Mouse (Mus musculus) spleen, postnatal 14 days (tissue): ENCODE measurements around the gene Rps6kc1.

Experiments
- DNase-seq, 2 experiments: peaks; one replicate each; pipeline ENCODE4 v3.0.0; 2021 to 2022; ENCODE audit warnings: low spot score in 2 of 2

Rps6kc1 gene

DNA sequence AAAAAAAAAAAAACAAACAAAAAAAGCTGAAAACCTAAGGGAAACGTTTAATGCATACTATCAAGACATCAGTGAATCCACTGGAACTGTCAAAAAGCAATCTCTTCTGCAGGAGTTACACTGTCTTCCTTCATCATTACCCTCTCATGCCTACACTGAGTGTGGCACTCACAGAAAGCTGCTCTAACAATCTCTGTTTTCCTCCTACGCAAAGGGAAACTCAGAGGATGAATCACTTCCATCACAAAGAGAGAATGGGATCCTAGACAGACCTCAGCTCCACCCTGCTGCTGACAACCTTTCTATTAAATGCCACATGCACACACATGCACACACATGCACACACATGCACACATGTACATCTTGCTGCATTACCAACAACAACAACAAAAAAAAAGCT, 75.5 kb downstream of the Rps6kc1 start:
- DNase-seq, result no peak

DNA sequence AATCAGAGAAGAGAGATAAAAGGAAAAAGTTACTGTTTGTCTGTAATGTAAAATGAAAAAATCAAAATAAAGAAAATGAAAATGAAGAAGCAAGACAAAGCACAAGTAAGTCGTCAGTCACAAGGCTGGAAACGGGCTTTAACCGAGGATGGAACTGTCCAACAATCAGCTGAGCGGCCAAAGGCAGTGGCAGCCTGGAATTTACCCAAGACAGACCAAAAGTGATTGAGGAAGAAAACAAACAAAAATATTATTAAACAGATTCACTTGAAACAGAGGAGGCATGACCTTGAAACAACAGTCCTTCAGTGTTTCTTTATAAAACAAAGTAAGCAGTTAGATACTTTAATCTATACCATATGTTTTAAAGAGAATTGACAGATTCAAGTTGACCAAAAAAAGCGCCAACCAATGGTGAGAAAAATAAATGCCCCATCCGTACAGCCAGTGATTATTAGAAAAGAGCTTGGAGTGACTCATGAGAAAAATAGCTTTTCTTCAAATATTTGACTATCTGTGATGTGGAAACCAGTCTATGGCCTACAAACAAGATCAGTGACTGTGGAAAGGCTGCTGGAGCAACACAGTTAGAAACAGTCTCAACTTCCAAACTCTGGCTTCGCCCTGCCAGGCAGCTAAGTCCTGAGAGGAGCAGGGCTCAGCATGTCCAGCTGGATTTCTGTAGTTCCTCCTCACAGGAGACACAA, 77.2 kb downstream of the Rps6kc1 start:
- DNase-seq, result no peak

DNA sequence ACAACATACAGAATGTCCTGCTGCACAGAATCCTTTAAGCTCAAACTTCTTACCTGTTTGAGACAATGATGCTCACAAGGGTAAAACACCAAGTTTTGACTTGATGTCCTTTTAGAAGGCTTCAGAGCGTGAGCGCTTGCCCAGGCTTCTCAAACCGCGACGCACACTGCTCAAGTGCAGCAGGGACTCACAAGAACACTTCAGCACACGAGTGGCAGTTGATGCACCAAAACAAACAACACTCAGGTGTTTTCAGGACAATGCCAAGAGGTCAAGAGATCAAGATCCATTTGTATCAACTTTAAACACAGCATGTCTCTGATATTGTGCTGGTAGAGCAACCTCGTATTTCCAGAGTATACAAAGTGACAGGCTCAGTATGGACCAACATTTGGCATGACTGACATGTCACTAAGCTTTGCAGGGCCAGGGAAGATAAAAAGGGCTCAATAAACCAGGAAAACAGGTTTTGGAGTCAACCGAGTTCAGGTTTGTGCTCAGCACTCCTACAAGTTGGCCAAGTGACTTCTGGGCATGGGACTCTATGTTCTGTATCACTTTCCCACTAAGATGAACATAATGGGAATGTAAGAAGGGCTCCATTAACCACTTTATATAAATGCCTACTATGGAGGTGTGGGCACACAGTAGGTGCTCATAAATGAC, 78.5 kb downstream of the Rps6kc1 start:
- DNase-seq, result no peak

DNA sequence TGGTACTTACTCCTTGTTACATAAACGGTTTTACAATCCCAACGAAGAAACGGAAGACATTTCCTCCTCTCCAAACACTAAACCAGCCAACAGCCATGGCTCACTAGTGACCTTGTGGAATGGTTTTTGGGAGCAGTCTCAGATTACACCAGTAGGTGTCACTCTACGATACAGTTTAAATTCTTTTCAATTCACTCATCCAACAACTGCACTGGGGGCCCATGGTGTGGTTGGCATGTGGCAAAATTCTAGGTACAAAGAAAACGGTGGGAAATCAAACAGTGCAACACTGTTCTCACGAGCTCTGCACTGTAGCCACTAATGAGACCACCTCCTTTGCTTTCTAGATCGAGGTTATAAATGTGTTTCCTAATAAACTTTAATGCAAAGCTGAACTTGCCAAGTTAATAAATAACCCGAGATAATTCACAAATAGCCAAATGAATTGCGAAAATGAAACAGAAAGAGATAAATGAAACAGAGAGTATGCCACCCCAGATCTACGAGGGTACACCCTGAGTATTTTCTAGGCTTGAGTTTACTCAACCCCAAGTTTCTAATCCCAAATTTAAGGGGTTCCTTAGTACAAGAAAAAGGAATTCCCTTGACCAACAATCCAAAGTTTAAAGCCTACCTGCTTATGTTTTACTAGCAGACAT, 79.6 kb downstream of the Rps6kc1 start:
- DNase-seq, result peak in 1 of 2 experiments; percentile 11

DNA sequence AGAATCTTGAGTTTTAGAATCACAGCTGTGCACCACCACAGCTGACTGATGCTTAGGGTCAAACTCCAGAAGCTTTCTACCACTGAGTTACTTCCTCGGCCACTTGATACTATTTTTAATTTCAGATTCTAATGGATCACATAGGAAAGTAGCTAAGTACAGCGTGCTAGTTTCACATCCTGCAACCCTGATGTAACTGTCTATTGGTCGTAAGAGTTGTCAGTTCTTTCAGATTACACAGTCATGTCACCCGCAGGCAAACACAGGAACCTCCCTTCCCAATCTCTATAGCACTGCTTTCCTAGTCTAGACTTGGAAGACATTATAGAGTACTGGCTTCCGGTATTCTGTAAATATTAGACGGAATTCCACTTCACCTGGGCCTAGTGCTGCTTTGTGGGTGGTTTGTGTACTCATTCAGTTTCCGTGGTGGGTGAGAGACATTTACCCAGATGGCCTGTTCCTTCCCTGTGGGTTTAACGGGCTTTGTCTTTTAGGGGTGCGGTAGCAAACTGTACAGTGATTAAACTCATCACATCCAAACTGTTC, 85.0 kb downstream of the Rps6kc1 start:
- no peak for DNase-seq

DNA sequence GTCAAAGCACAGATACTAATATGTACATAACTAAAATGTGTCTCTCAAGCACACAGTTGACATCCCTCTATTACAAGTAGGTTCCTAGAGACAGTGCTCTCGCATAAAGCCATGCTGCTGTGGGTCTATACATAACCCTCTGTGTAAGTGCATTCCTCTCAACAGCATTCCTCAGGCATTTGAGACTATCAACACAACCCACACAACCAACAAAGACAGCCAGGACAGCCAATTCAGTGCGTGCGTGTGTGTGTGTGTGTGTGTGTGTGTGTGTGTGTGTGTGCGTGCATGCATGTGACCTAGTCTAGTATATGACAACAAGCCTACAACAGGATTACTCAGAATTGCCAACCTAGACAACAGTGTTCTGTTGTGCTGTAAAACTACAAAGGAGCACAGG, 87.8 kb downstream of the Rps6kc1 start:
- no peak for DNase-seq

DNA sequence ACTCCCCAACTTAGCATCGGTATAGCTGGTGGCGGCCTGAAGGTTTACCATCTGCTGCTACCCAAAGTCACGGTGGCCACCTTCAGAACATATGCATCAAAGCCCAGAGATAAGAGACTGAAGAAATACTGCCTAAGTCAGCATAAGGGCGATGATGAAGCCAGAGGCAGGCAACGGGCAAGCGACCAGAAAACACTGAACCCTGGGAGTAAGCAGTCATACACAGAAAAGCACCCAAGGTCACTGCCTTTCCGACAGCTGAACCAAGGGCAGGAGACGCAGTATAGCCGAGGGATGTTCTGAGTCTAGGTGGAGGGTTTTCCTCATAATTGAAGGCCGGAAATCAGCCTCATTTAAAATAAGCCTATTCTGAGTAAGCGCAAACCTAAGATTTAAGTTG, 95.4 kb downstream of the Rps6kc1 start:
- DNase-seq, result no peak

DNA sequence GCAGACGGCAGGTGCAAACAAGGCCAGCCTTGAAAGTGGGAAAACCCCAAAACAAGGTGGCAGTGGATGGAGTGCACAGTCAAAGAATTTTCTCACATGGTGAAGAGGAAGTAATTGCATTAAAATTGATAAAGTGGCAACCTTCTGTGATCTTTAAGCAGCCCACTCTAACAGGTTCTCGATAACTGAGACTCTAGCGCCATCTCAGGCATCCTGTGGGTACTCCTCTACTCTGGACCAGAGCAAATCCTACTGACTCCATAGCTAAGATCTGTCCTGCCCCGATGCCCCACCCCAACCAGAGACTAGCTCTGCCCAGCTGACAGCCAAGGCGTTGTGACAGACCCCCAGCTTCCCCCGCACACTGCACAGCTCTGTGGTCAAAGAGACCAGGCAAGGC, 101.2 kb downstream of the Rps6kc1 start:
- DNase-seq, result no peak

DNA sequence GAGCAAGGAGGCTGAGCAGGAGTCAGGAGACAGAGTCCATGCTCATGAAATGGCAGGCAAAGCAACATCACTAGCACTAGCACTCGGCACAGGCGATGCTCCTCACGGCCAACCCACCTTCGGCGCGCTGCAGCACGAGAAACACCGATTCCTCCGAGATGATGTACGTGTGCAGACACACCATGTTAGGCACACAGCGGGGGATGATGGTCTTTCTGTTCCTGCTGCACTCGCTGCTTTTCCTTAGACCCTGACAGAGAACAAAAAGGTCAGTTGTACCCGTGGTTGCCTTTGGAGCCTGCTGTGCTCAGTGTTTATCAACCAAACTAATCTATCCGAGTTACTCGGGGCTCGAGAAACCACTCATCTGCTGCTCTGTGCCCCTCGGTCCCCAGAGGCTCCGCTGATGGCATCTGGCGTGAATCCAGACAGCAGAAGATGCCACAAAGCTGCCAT, 102.8 kb downstream of the Rps6kc1 start:
- DNase-seq, result no peak

DNA sequence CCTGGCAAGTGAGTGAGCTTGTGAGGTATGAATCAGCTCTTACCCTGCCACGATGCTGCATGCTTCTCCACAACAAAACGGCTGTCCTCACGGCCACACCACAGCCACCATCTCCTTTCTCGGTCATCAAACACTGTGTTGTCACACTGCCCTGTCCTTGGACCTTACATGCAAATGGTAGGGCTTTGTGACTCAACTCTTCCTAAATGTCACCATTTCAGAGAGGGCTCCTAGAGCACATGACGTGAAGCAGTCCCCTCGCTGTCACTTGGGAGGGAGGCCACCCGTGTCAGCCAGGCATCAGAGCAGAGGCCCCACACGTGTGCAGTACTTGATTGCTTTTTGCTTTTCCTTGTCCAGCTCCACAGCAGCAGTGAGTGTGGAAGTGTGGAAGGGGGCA, 104.8 kb downstream of the Rps6kc1 start:
- no peak for DNase-seq

DNA sequence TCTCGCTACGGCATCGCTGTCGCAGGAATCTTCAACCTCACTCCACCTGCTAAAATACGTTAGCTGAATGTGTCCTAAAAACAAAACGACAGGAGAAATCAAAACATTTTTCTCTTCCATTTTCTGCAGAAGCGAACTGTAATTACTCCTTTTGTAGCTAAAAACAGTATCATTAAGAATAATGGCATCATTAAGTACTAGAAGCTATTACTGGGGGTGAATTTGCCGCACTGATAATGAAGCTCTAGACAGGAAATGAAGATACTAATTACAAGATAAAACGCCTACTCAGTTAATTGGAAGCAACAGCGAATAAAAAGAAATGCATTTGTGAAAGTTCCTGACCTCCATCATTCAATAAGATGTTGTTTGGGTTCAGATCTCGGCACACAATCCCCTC, 112.9 kb downstream of the Rps6kc1 start:
- no peak for DNase-seq

DNA sequence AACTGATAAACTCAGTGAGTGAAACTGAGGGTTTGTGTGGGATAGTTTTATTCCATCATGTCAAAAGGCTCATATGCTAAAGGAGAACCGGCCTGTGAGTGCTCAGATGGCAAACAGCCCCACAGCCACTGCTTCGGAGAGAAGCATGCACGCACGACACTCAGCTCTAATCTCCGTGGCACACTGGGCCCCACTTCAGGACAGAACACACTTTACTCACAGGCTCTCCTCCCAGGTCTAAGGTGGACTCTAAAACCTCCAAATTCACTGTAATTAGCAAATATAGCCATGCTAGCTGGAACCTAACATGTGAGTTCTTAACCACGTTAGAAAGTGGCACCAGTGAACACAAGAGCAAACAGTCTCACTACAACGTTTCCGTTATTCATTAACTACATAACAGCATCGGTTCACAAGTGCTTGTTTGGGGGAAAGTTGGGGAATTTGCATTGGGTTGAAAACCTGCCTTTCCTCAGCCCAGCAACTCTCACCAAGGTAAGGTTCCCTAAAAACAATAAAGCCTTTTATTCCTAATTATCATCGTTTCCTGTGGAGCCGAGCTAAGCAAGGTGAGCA, 114.0 kb downstream of the Rps6kc1 start:
- no peak for DNase-seq

DNA sequence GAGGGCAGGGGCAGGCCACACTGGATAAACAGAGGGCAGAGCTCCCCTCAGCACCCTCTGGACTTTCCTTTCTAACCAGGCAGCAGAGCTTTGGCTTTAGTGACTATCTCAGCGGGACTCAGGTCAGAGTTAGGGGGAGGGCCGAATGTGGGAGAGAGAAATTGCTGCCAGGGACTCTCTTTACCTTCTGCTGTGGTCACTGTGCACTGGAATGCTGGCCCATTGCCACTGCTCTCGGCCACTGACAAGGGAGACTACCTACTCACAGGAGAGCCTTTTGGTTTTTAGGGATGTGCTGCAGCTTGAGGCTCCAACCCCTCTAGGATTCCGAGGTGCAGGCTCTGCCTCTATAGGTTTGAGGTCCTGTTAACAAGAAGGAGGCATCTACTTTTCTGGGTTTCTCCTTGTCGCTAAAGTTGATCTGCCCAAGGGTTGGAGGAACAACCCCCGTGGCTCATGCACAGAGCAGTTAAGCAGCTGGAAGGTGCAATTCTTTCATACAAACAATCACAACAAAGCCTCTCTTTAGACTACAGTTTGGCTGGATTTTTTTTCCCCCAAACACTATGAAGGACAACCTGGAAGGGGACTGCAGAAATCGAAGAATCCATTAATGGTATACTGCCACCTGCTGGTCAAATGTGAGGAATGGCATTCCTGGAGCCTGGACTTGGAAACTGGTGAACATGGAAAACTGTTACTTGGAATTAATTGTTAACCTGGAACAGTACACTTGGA, 114.7 kb downstream of the Rps6kc1 start:
- no peak for DNase-seq

DNA sequence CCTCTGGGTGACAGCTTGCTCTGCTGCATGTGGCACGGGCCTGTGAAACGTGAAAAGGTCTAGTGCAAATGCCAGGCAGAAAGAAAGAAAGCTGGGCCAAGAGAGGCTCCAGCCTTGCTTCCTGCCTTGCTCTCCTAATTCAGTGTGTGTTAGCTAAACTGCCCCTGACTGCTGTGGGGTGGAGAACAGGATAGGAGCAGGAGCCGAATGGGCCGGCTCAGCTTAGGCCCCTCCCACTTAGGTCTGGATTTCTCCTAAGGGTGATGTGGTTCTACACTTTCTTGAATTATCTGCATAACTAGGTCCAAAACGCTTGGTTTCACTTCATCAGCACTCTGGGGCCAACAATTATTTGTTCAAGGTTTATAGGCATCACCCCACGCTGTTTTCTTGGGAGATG, 119.9 kb downstream of the Rps6kc1 start:
- no peak for DNase-seq

DNA sequence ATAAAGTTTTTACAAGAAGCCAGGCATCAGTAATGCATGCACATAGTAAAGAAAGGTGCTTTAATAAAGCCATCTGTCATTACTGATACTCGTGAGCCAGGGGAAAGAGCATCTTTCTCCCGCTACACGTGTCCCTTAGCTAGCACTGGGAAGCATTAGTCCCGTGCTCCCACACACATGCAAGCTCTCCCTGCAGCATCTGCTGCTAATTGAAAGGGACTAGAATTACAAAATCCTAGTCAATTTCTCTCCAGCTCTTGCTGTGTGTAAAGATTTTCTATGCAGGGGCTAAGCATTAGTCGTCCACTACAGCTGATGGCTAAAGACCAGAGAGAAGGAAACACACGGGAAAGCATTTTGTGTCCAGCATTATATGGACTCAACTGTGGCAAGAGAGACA, 120.8 kb downstream of the Rps6kc1 start:
- DNase-seq, result no peak

DNA sequence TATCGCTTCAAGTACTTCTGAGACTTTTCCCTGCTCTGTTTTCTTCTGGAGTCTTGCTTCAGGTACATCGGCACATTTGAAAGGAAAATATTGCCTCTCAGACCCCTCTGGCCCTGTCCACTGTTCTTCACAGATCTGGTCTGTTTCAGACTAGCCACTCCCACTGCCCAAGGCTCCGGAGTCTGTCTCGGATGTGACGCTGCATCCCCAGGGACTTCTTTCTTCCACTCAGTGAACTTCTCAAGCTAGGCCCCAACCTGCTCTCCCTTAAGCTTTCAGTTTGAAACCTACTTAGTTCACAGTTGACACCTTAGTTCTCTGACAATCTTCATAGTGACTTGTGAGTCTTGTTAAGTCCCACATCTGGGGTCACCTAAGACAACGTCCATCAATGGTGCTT, 133.9 kb downstream of the Rps6kc1 start:
- no peak for DNase-seq

DNA sequence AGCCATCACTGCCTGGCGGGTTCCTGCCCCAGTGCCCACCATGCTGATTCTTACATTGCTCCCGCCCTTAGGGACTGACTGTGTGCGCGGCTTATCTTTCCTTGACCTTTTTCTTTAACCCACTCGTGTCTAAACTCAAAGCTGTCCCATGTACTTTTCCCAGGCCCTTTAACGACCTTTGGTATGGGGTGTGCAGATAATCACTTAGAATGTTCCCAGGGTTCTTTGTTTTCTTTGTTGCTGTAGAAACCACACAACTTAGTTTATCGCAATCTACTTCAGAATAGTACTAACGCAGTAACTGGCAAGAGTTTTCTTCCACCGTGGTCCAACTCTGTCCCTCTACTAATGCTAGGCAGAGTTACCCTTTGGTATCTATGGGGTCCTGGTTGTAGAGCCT, 135.3 kb downstream of the Rps6kc1 start:
- no peak for DNase-seq

DNA sequence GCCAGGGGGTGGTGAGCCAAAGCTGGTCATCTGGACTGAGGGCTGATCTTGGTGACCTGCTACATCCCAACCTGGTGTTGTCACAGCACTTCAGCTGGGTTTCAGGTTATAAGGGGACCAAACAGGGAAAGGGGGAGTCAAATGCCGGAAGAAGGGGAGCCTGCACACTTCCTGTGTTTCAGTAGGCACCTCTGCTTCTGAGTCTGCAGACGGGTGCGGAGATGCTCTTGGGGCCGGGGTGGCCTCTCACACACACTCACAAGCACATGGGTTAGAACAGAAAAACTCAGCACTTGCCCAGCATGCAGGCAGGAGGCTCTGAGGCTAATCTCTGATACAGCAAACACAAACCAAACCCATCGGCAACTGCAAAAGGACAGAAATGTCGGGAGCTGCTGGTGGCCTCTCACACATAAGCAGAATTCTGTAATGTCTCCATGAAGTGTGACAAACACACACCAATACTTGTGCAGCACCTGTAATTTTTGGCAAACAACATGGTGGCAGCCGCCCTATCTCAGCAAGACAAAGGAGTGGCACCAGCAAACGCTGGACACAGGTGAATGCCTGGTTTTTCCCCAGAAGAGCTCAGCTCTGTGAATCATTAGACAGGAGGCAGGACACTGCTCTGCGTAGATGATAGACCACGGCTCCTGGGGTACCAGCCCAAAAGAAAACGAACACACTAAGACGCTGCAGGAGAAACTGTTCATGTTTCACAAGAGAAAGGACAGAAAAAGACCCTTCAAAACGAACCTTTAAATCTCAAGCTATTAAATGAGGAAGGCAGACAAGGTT, 139.3 kb downstream of the Rps6kc1 start:
- DNase-seq, result no peak

DNA sequence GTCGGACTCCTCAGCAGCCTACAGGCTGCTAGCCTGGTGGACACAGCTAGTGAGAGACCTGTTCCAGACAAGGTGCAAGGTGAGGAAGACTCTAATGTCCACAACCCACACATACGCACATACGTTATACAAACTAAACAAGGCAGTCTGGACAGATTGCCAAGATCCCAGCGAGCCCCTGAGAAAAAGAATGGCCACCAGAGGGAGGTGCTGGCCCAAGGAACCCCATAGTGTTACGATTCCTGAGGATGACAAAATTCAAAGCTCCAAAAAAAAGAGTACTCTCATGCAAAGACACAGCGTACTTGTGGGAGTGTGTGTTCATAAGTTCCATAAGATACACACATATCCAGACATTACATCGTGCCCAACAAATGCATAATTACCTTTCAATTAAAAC, 141.8 kb downstream of the Rps6kc1 start:
- DNase-seq, result no peak

DNA sequence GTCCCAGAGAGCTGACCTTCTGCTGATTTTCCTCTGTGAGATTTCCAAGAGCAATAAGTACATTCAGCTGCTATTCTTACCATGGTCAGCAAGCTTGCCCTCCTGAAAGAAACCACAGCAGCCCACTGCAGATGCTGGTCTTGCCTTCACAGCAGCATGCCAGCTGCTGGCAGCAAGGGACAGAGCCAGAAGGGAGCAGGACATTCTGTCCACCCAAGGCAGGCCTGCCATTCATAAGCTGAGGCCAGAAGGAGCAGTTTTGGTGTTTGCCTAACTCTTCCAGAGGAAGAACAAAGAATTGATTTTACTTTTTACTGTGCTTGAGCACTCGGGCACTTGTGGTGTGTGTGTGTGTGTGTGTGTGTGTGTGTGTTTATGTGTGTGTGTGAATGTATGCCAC, 143.3 kb downstream of the Rps6kc1 start:
- DNase-seq, result no peak

DNA sequence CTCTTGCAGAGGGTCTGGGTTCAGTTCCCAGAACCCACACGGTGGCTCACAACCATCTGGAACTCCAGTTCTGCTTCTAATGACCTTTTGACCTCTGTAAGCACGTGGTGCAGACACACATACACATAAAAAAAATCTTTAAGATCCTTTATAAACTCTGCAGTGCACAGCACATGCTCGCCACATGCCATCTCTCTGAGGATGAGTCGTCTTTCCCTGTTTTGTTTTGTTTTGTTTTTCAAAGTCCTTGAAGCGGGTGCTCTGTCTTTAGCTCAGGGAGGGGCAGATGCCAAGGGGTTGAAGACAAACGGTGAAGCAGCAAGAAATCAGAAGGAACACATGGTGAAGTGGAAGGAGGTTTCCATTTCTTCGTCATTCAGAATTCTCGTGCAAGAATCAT, 143.9 kb downstream of the Rps6kc1 start:
- no peak for DNase-seq
